Mouse (Mus musculus): ENCODE measurements around the gene Gm17332. TPM values are rescaled to one million over a fixed set of nuclear protein-coding genes. Genes with fewer than 3 reads are reported as not detected.
"Not testable (repeated sequence)": the region's sequence is repeated elsewhere in the genome, so short reads cannot be mapped to it uniquely, and the experiment has no call there.

The Gm17332 gene
- polyA plus RNA-seq (2015; fragmentation: Nextera tagmentation; extraction: Ambion mirVana), result not detected in 2 replicates

- H3K9ac ChIP-seq, result no peak within 1 kb of the TSS
- H3K4me1 ChIP-seq (replicated peaks), result no peaks in the 10 kb centered on the region
- no peak within 1 kb of the TSS for H3K27ac ChIP-seq
- H3K4me2 ChIP-seq, result no peak within 1 kb of the TSS
- H3K9me3 ChIP-seq (replicated peaks), result peaks cover 9% of the 10 kb centered on the region; the same call in 1 of the 2 replicates
- no peak within 1 kb of the TSS for H3K4me3 ChIP-seq
- no peak for ATAC-seq (replicated peaks; ENCODE audit: insufficient number of reproducible peaks, insufficient read depth, low FRiP score, low read depth)
- no peaks in the 10 kb centered on the region for H3K27me3 ChIP-seq
- H3K36me3 ChIP-seq, result no peaks in the 10 kb centered on the region
These were observed at the start of gene Gm17332 for GRCm38 (mm10) chr11:31182362-31182761. Gene Gm17332, minus strand, starts transcription at chr11:31182462.

GRCm38 (mm10) chr11:31229966-31230365 is 47.7 kb upstream of the Gm17332 start:
- H3K27ac ChIP-seq, result no peak overlapping the region
- no peak overlapping the region for H3K4me2 ChIP-seq
- no peak overlapping the region for H3K4me3 ChIP-seq
- WGBS, result 32% methylated on average over 4 of the region's 4 CpGs
- H3K36me3 ChIP-seq, result no peaks in the 10 kb centered on the region
- H3K27me3 ChIP-seq, result no peaks in the 10 kb centered on the region
- no peaks in the 10 kb centered on the region for H3K4me1 ChIP-seq (replicated peaks)
- no peak for ATAC-seq (replicated peaks; ENCODE audit: insufficient number of reproducible peaks, insufficient read depth, low FRiP score, low read depth)
- no peaks in the 10 kb centered on the region for H3K9me3 ChIP-seq (replicated peaks)
- H3K9ac ChIP-seq, result no peak overlapping the region

GRCm38 (mm10) chr11:31225359-31225758 is 43.1 kb upstream of the Gm17332 start:
- Histone ChIP-seq H3K36me3 (no peaks in the 10 kb centered on the region), H3K4me3 (no peak overlapping the region), H3K4me2 (no peak overlapping the region), H3K4me1 (replicated peaks) (no peaks in the 10 kb centered on the region), H3K9me3 (replicated peaks) (no peaks in the 10 kb centered on the region), H3K27me3 (no peaks in the 10 kb centered on the region), H3K9ac (no peak overlapping the region), H3K27ac (no peak overlapping the region)
- WGBS, result 85% methylated on average over 1 of the region's 1 CpGs
- no peak for ATAC-seq (replicated peaks; ENCODE audit: insufficient number of reproducible peaks, insufficient read depth, low FRiP score, low read depth)

- Histone ChIP-seq H3K36me3 (no peaks in the 10 kb centered on the region), H3K4me2 (no peak overlapping the region), H3K4me1 (replicated peaks) (no peaks in the 10 kb centered on the region), H3K9ac (no peak overlapping the region), H3K27ac (no peak overlapping the region), H3K9me3 (replicated peaks) (no peaks in the 10 kb centered on the region), H3K4me3 (no peak overlapping the region), H3K27me3 (no peaks in the 10 kb centered on the region)
- no peak for ATAC-seq (replicated peaks; ENCODE audit: insufficient number of reproducible peaks, insufficient read depth, low FRiP score, low read depth)
These were observed 35.7 kb upstream of the Gm17332 start for GRCm38 (mm10) chr11:31218009-31218408.

GRCm38 (mm10) chr11:31195621-31196363 is 13.5 kb upstream of the Gm17332 start:
- H3K9me3 ChIP-seq (replicated peaks), result no peaks in the 10 kb centered on the region

GRCm38 (mm10) chr11:31194761-31195160 is 12.5 kb upstream of the Gm17332 start:
- H3K9ac ChIP-seq, result no peak overlapping the region
- no peaks in the 10 kb centered on the region for H3K4me1 ChIP-seq (replicated peaks)
- no peak overlapping the region for H3K27ac ChIP-seq
- no peak overlapping the region for H3K4me3 ChIP-seq
- no peaks in the 10 kb centered on the region for H3K9me3 ChIP-seq (replicated peaks)
- 77% methylated on average over 2 of the region's 2 CpGs for WGBS
- no peaks in the 10 kb centered on the region for H3K36me3 ChIP-seq
- H3K4me2 ChIP-seq, result no peak overlapping the region
- H3K27me3 ChIP-seq, result no peaks in the 10 kb centered on the region
- ATAC-seq (replicated peaks; ENCODE audit: insufficient number of reproducible peaks, insufficient read depth, low FRiP score, low read depth), result no peak

More at GRCm38 (mm10) chr11:31195621-31196363, 13.5 kb upstream of the Gm17332 start:
- Histone ChIP-seq H3K36me3 (no peaks in the 10 kb centered on the region), H3K4me3 (no peak overlapping the region), H3K4me2 (no peak overlapping the region), H3K27ac (no peak overlapping the region), H3K4me1 (replicated peaks) (no peaks in the 10 kb centered on the region), H3K27me3 (no peaks in the 10 kb centered on the region), H3K9ac (no peak overlapping the region)
- ATAC-seq (replicated peaks; ENCODE audit: insufficient number of reproducible peaks, insufficient read depth, low FRiP score, low read depth), result no peak
- 80% methylated on average over 3 of the region's 3 CpGs for WGBS

GRCm38 (mm10) chr11:31170052-31170646 is 12.1 kb downstream of the Gm17332 start:
- peak; percentile 64 for ATAC-seq (replicated peaks; ENCODE audit: insufficient number of reproducible peaks, insufficient read depth, low FRiP score, low read depth)

GRCm38 (mm10) chr11:31169161-31170051 is 12.9 kb downstream of the Gm17332 start:
- 3% methylated on average over 21 of the region's 21 CpGs for WGBS
- peaks cover 5% of the 10 kb centered on the region; the same call in 1 of the 2 replicates for H3K4me1 ChIP-seq (replicated peaks)
- no peak overlapping the region for H3K9ac ChIP-seq
- H3K4me2 ChIP-seq, result peak overlapping the region; percentile 62
- peak overlapping the region; percentile 43 for H3K4me3 ChIP-seq
- H3K36me3 ChIP-seq, result no peaks in the 10 kb centered on the region
- ATAC-seq (replicated peaks; ENCODE audit: insufficient number of reproducible peaks, insufficient read depth, low FRiP score, low read depth), result peak; percentile 43; the same call in 1 of the 2 replicates
- H3K27ac ChIP-seq, result peak overlapping the region; percentile 22
- no peaks in the 10 kb centered on the region for H3K27me3 ChIP-seq
- H3K9me3 ChIP-seq (replicated peaks), result no peaks in the 10 kb centered on the region

More at GRCm38 (mm10) chr11:31170052-31170646, 12.1 kb downstream of the Gm17332 start:
- 0% methylated on average over 4 of the region's 4 CpGs for WGBS
- Histone ChIP-seq H3K36me3 (no peaks in the 10 kb centered on the region), H3K27me3 (no peaks in the 10 kb centered on the region), H3K27ac (peak overlapping the region; percentile 22; the same call in 1 of the 2 replicates), H3K9ac (no peak overlapping the region), H3K4me3 (peak overlapping the region; percentile 43), H3K9me3 (replicated peaks) (no peaks in the 10 kb centered on the region), H3K4me1 (replicated peaks) (peaks cover 5% of the 10 kb centered on the region; the same call in 1 of the 2 replicates), H3K4me2 (peak overlapping the region; percentile 62)

GRCm38 (mm10) chr11:31168831-31169160 is 13.5 kb downstream of the Gm17332 start:
- 0 out of 2 replicates have a peak, but pooled peaks have one; percentile 10 for ATAC-seq (replicated peaks; ENCODE audit: insufficient number of reproducible peaks, insufficient read depth, low FRiP score, low read depth)
- Histone ChIP-seq H3K27ac (peak overlapping the region; percentile 22; the same call in 1 of the 2 replicates), H3K4me2 (peak overlapping the region; percentile 62), H3K4me3 (peak overlapping the region; percentile 43), H3K27me3 (no peaks in the 10 kb centered on the region), H3K36me3 (no peaks in the 10 kb centered on the region), H3K9ac (no peak overlapping the region), H3K9me3 (replicated peaks) (no peaks in the 10 kb centered on the region), H3K4me1 (replicated peaks) (peaks cover 5% of the 10 kb centered on the region; the same call in 1 of the 2 replicates)
- 33% methylated on average over 2 of the region's 2 CpGs for WGBS

- H3K27ac ChIP-seq, result no peak overlapping the region
- H3K9ac ChIP-seq, result no peak overlapping the region
- H3K36me3 ChIP-seq, result no peaks in the 10 kb centered on the region
- H3K27me3 ChIP-seq, result no peaks in the 10 kb centered on the region
- ATAC-seq (replicated peaks; ENCODE audit: insufficient number of reproducible peaks, insufficient read depth, low FRiP score, low read depth), result no peak
- H3K4me1 ChIP-seq (replicated peaks), result no peaks in the 10 kb centered on the region
- H3K4me2 ChIP-seq, result no peak overlapping the region
- H3K4me3 ChIP-seq, result no peak overlapping the region
- no peaks in the 10 kb centered on the region for H3K9me3 ChIP-seq (replicated peaks)
- WGBS, result 78% methylated on average over 3 of the region's 3 CpGs
These were observed 25.2 kb downstream of the Gm17332 start for GRCm38 (mm10) chr11:31157021-31157420.

- WGBS, result 17% methylated on average over 1 of the region's 1 CpGs
- not testable (repeated sequence) for H3K4me3 ChIP-seq; H3K9me3 ChIP-seq (replicated peaks); H3K4me1 ChIP-seq (replicated peaks); ATAC-seq (replicated peaks; ENCODE audit: insufficient number of reproducible peaks, insufficient read depth, low FRiP score, low read depth); H3K27ac ChIP-seq; H3K4me2 ChIP-seq; H3K27me3 ChIP-seq; H3K9ac ChIP-seq; H3K36me3 ChIP-seq
These were observed 43.9 kb downstream of the Gm17332 start for GRCm38 (mm10) chr11:31138394-31138793.

All from heart, embryonic 15.5 days (tissue).